15 mouse cellular contexts compared by ENCODE assay signal in the genomic region with DNA sequence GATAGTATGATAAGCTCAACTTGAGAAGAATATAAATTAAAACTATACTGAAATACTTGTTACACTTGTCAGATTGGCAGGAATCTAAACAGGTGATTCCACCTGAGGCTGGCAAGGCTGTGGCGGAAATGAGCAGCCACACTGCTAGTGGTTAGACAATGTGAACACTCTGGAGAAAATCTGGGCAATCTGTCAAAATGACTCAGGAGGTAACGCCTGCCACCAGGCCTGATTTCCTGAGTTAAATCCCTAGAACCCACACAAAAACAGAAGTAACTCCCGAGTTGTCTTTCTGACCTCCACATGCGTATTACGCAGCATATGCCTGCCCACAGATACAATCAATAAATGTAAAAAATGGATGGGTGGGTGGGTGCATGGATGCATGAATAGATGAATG. TPM values are rescaled to one million over a fixed set of nuclear protein-coding genes. Genes with fewer than 3 reads are reported as not detected.
DNase-seq lines count a peak whose midpoint lies in the region; ATAC-seq lines count a peak whose summit lies in the region.
"Had no signal": no experiment of that assay in that cellular context is flagged by ENCODE, and none has a peak within 500 bp of the region (broad histone marks: within the 10 kb centered on the region; RNA-seq: fewer than 3 reads in every experiment).

No protein-coding gene starts in this region.

- H3K9me3 ChIP-seq in heart, embryonic 12.5 days (replicated peaks): no peaks in the 10 kb centered on the region
- H3K9me3 ChIP-seq: limb, embryonic 15.5 days; midbrain, embryonic 15.5 days had no signal

- H3K27ac ChIP-seq in heart, embryonic 12.5 days (ENCODE audit: poor library complexity, severe bottlenecking): no peak overlapping the region
- H3K27ac ChIP-seq: limb, embryonic 15.5 days; midbrain, embryonic 15.5 days had no signal

- DNase-seq in heart, adult 18-20 months: peak; percentile 51 to 59
- peak; percentile 50 for DNase-seq in lung, postnatal 25 days (ENCODE audit: low spot score)
- DNase-seq in lung, postnatal 4 days: no peak
- peak; percentile 62 to 78 for DNase-seq in cerebellum, adult 18-20 months
- DNase-seq in layer of hippocampus, adult 11-12 months (ENCODE audit: low spot score): no peak
- DNase-seq in ovary, postnatal 14 days (ENCODE audit: low spot score): no peak
- DNase-seq: kidney, postnatal 4 days; right cerebral cortex, postnatal 4 days had no signal

- no peak overlapping the region for H3K9ac ChIP-seq in heart, embryonic 12.5 days
- H3K9ac ChIP-seq: limb, embryonic 15.5 days; midbrain, embryonic 15.5 days had no signal

- no peak for ATAC-seq in heart, embryonic 12.5 days (ENCODE audit: insufficient number of reproducible peaks, low FRiP score)
- ATAC-seq in megakaryocyte progenitor cell, adult 5-6 weeks (replicated peaks; ENCODE audit: poor library complexity): 0 out of 2 replicates have a peak, but pooled peaks have one; percentile 20
- ATAC-seq: forebrain, embryonic 16.5 days; hindbrain, embryonic 16.5 days; midbrain, embryonic 15.5 days had no signal

- no peak overlapping the region for H3K4me3 ChIP-seq in heart, embryonic 12.5 days
- H3K4me3 ChIP-seq: limb, embryonic 15.5 days; midbrain, embryonic 15.5 days had no signal

- H3K27me3 ChIP-seq in heart, embryonic 12.5 days (replicated peaks): no peaks in the 10 kb centered on the region
- H3K27me3 ChIP-seq: limb, embryonic 15.5 days; midbrain, embryonic 15.5 days had no signal

- H3K4me1 ChIP-seq in heart, embryonic 12.5 days (replicated peaks): peaks cover 48% of the 10 kb centered on the region
- H3K4me1 ChIP-seq: midbrain, embryonic 15.5 days had no signal

- H3K36me3 ChIP-seq in heart, embryonic 12.5 days: no peaks in the 10 kb centered on the region
- H3K36me3 ChIP-seq: limb, embryonic 15.5 days; midbrain, embryonic 15.5 days had no signal

- WGBS in heart, embryonic 12.5 days: 67% methylated on average over 5 of the region's 5 CpGs

- H3K4me2 ChIP-seq in heart, embryonic 12.5 days: no peak overlapping the region
- H3K4me2 ChIP-seq: limb, embryonic 15.5 days; midbrain, embryonic 15.5 days had no signal

RNA-seq across cellular contexts. Expression of gene Epn2, which starts 17.1 kb away (rescaled TPM):
- 10 to 100 TPM; 24.5 to 28.1 TPM for total RNA-seq in heart, adult 18-20 months (2021)
- 23.1 and 25.9 TPM in 2 replicates for polyA plus RNA-seq in heart, embryonic 12.5 days (2016; fragmentation: Nextera tagmentation; extraction: Ambion mirVana)
- 0.05 TPM in 1 of 2 replicates, not detected in the other for total RNA-seq in megakaryocyte progenitor cell, adult 5-6 weeks (2015)
- total RNA-seq in megakaryocyte progenitor cell, adult 5-6 weeks (2017): 0.34 TPM in 1 of 2 replicates, not detected in the other

RNA-seq across cellular contexts. Expression of gene B9d1, which starts 57.5 kb away (rescaled TPM):
- total RNA-seq in heart, adult 18-20 months (2021): 1 to 10 TPM; 6.3 to 7.5 TPM
- 9.0 and 11.0 TPM in 2 replicates for polyA plus RNA-seq in heart, embryonic 12.5 days (2016; fragmentation: Nextera tagmentation; extraction: Ambion mirVana)
- total RNA-seq in megakaryocyte progenitor cell, adult 5-6 weeks (2015): 0.49 and 1.3 TPM in 2 replicates
- total RNA-seq in megakaryocyte progenitor cell, adult 5-6 weeks (2017): 0.92 TPM in 1 of 2 replicates, not detected in the other
- total RNA-seq: neutrophil, adult 5-6 weeks had no signal

Comparison
In these comparisons a context has a peak if more than half of its experiments do, and no peak if none do; other contexts are left out.
1. DNase-seq: peak in heart, adult 18-20 months (2 of 2), lung, postnatal 25 days (single experiment) and cerebellum, adult 18-20 months (2 of 2); none in lung, postnatal 4 days (0 of 2), layer of hippocampus, adult 11-12 months (single experiment) and ovary, postnatal 14 days (single experiment).
2. RNA of gene Epn2, which starts 17.1 kb away (total RNA-seq): 24.5 to 28.1 TPM in heart, adult 18-20 months; 0.05 to 0.34 TPM in megakaryocyte progenitor cell, adult 5-6 weeks; every median in the first group is over 10 times any median in the second.